Mouse (Mus musculus) testis, postnatal 14 days (tissue): ENCODE data around the gene Syap1.
"Not testable (repeated sequence)": the region's sequence is repeated elsewhere in the genome, so short reads cannot be mapped to it uniquely, and the experiment has no call there.

Source experiments
- DNase-seq: peaks from one replicate; pipeline ENCODE4 v3.0.0; 2021; ENCODE audit warnings: low spot score

The Syap1 gene

GRCm38 (mm10) chrX:162830313-162830712 lies 57.9 kb downstream of the Syap1 start:
- DNase-seq: not testable (repeated sequence)

- peak; percentile 14 for DNase-seq
These were observed 58.5 kb downstream of the Syap1 start for GRCm38 (mm10) chrX:162829741-162830140.

- DNase-seq: peak; percentile 96
These were observed 59.0 kb downstream of the Syap1 start, which contains the start of gene Txlng for GRCm38 (mm10) chrX:162829203-162829708. Txlng (minus strand) TSS chrX:162829454.

- DNase-seq: peak; percentile 33
These were observed 59.5 kb downstream of the Syap1 start for GRCm38 (mm10) chrX:162828783-162829182.

GRCm38 (mm10) chrX:162828016-162828415 lies 60.2 kb downstream of the Syap1 start:
- DNase-seq: no peak
